Mouse (Mus musculus) small intestine, adult 2 months (tissue): ENCODE results near the gene Atp2b2. TPM values are rescaled to one million over a fixed set of nuclear protein-coding genes. Genes with fewer than 3 reads are reported as not detected.

Source experiments
- H3K27ac ChIP-seq: fragments of 200-500 bp; 2 replicates; pipeline ENCODE4 v1.5.1; 2012; ENCODE audit warnings: low read depth, low read length, control low read depth, inconsistent platforms; ENCODE audit not compliant: insufficient read depth
- H3K27me3 ChIP-seq: fragments of 200-500 bp; 2 replicates; pipeline ENCODE4 v1.6.1; 2012; ENCODE audit warnings: mild to moderate bottlenecking, moderate library complexity, low read length, inconsistent platforms; ENCODE audit not compliant: control insufficient read depth, insufficient read depth
- H3K36me3 ChIP-seq: fragments of 200-500 bp; 2 replicates; pipeline ENCODE4 v1.6.1; 2012; ENCODE audit warnings: mild to moderate bottlenecking, low read length, control low read depth, inconsistent platforms; ENCODE audit not compliant: control insufficient read depth, insufficient read depth
- H3K4me1 ChIP-seq: fragments of 200-500 bp; 2 replicates; pipeline ENCODE4 v1.6.1; 2012; ENCODE audit warnings: low read length, inconsistent platforms, mixed read lengths; ENCODE audit not compliant: control insufficient read depth, insufficient read depth, insufficient read length
- H3K4me3 ChIP-seq: fragments of 200-500 bp; 2 replicates; pipeline ENCODE4 v1.5.1; 2012; ENCODE audit warnings: low read depth, mild to moderate bottlenecking, control low read depth, inconsistent platforms, low read length, moderate library complexity
- CTCF ChIP-seq: fragments of 200-500 bp; IDR thresholded peaks from 2 replicates; pipeline ENCODE4 v1.5.1; 2012; ENCODE audit warnings: low read depth, mild to moderate bottlenecking, control low read depth, inconsistent platforms, low read length, moderate library complexity, mixed read lengths; ENCODE audit not compliant: insufficient replicate concordance, insufficient read length; ENCODE audit errors: extremely low read depth
- POLR2A ChIP-seq: fragments of 200-500 bp; IDR thresholded peaks from 2 replicates; pipeline ENCODE4 v1.6.1; 2012; ENCODE audit warnings: low read depth, mild to moderate bottlenecking, control low read depth, inconsistent platforms, low read length, moderate library complexity
- WGBS: fragments of 180-500 bp; shearing (Covaris S2); methylation state at CpG from one replicate; pipeline ENCODE4 v1.1.7; 2018; 5-methylcytosine and 5-hydroxymethylcytosine counted together
- polyA plus RNA-seq: library from polyadenylated mRNA; depleted of rRNA; stranded (reverse); fragments of >200 nt; gene quantifications from 2 replicates; pipeline ENCODE4 v1.2.3, GENCODE M21; 2012

Atp2b2 gene
- polyA plus RNA-seq, 1 experiment = 0.42 TPM

- Histone ChIP-seq H3K27ac (no peak overlapping the region), H3K4me3 (no peak overlapping the region), H3K4me1 (no peaks in the 10 kb centered on the region), H3K27me3 (no peaks in the 10 kb centered on the region), H3K36me3 (no peaks in the 10 kb centered on the region)
- WGBS = 47% methylated on average over 15 of the region's 15 CpGs
- no peak for TF ChIP-seq POLR2A
- no peak for TF ChIP-seq CTCF
Measured at GRCm38 (mm10) chr6:113860735-113861374, 181.6 kb downstream of the Atp2b2 start.

- 56% methylated on average over 9 of the region's 9 CpGs for WGBS
- no peaks in the 10 kb centered on the region for H3K27me3 ChIP-seq
- no peak overlapping the region for H3K4me3 ChIP-seq
- H3K27ac ChIP-seq = no peak overlapping the region
- no peaks in the 10 kb centered on the region for H3K4me1 ChIP-seq
- H3K36me3 ChIP-seq = no peaks in the 10 kb centered on the region
- no peak for TF ChIP-seq CTCF
- no peak for TF ChIP-seq POLR2A
Measured at GRCm38 (mm10) chr6:113860023-113860734, 182.2 kb downstream of the Atp2b2 start.

GRCm38 (mm10) chr6:113858317-113858716 lies 184.1 kb downstream of the Atp2b2 start:
- 74% methylated on average over 9 of the region's 9 CpGs for WGBS
- TF ChIP-seq CTCF (no peak), POLR2A (no peak)
- no peaks in the 10 kb centered on the region for H3K4me1 ChIP-seq
- H3K36me3 ChIP-seq = no peaks in the 10 kb centered on the region
- H3K27me3 ChIP-seq = no peaks in the 10 kb centered on the region
- H3K4me3 ChIP-seq = no peak overlapping the region
- no peak overlapping the region for H3K27ac ChIP-seq

GRCm38 (mm10) chr6:113857310-113857873 lies 185.0 kb downstream of the Atp2b2 start:
- no peak for TF ChIP-seq CTCF
- TF ChIP-seq POLR2A = no peak
- Histone ChIP-seq H3K4me3 (no peak overlapping the region), H3K27me3 (no peaks in the 10 kb centered on the region), H3K27ac (no peak overlapping the region), H3K4me1 (no peaks in the 10 kb centered on the region), H3K36me3 (no peaks in the 10 kb centered on the region)
- 49% methylated on average over 2 of the region's 2 CpGs for WGBS

- H3K27ac ChIP-seq = no peak overlapping the region
- 84% methylated on average over 15 of the region's 15 CpGs for WGBS
- TF ChIP-seq POLR2A = no peak
- TF ChIP-seq CTCF = no peak
Measured at GRCm38 (mm10) chr6:113856790-113857189, 185.6 kb downstream of the Atp2b2 start.

GRCm38 (mm10) chr6:113856095-113856646 lies 186.2 kb downstream of the Atp2b2 start:
- TF ChIP-seq CTCF = no peak
- TF ChIP-seq POLR2A = no peak
- no peaks in the 10 kb centered on the region for H3K27me3 ChIP-seq
- H3K36me3 ChIP-seq = no peaks in the 10 kb centered on the region
- no peak overlapping the region for H3K4me3 ChIP-seq
- no peak overlapping the region for H3K27ac ChIP-seq
- WGBS = 95% methylated on average over 1 of the region's 1 CpGs
- H3K4me1 ChIP-seq = no peaks in the 10 kb centered on the region

More at GRCm38 (mm10) chr6:113856790-113857189, 185.6 kb downstream of the Atp2b2 start:
- H3K4me3 ChIP-seq = no peak overlapping the region
- H3K36me3 ChIP-seq = no peaks in the 10 kb centered on the region
- H3K27me3 ChIP-seq = no peaks in the 10 kb centered on the region
- no peaks in the 10 kb centered on the region for H3K4me1 ChIP-seq

GRCm38 (mm10) chr6:113855581-113855980 lies 186.8 kb downstream of the Atp2b2 start:
- H3K27ac ChIP-seq = no peak overlapping the region
- TF ChIP-seq CTCF (no peak), POLR2A (no peak)
- no peaks in the 10 kb centered on the region for H3K36me3 ChIP-seq
- no peaks in the 10 kb centered on the region for H3K4me1 ChIP-seq
- no peak overlapping the region for H3K4me3 ChIP-seq
- H3K27me3 ChIP-seq = no peaks in the 10 kb centered on the region
